Mouse (Mus musculus) small intestine, adult 2 months (tissue): Measurements from ENCODE around the gene Hist2h2be.

Experiments
- CTCF ChIP-seq: fragments of 200-500 bp; IDR thresholded peaks from 2 replicates; pipeline ENCODE4 v1.5.1; 2012; ENCODE audit warnings: low read depth, mild to moderate bottlenecking, control low read depth, inconsistent platforms, low read length, moderate library complexity, mixed read lengths; ENCODE audit not compliant: insufficient replicate concordance, insufficient read length; ENCODE audit errors: extremely low read depth
- POLR2A ChIP-seq: fragments of 200-500 bp; IDR thresholded peaks from 2 replicates; pipeline ENCODE4 v1.6.1; 2012; ENCODE audit warnings: low read depth, mild to moderate bottlenecking, control low read depth, inconsistent platforms, low read length, moderate library complexity

DNA sequence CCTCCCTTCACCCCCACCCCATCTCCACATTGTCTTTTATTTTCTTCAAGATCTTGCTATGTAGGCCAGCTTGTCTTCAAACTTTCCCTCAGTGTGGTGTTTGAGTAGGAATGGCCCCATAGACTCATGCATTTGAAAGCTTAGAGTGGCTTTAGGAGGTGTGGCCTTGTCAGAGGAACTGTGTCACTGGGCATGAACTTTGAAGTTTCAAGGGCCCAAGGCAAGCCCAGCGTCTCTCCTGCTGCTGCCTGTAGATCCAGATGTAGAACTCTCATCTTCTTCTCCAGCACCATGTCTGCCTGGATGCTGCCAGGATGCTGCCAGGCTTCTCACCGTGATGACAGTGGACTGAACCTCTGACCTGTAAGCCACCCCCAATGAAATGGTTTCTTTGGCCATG lies 7.9 kb downstream of the Hist2h2be start:
- TF ChIP-seq CTCF = no peak
- TF ChIP-seq POLR2A = no peak
